Mouse (Mus musculus) hindbrain, embryonic 10.5 days (tissue): ENCODE results near the gene Tln1. TPM values are rescaled to one million over a fixed set of nuclear protein-coding genes. Genes with fewer than 3 reads are reported as not detected.

Experiments used
- DNase-seq: peaks from one replicate; pipeline ENCODE4 v3.0.0-alpha.2; 2017; ENCODE audit warnings: low spot score
- H3K27ac ChIP-seq: fragments of 300-500 bp; sonication (generic); 2 replicates; pipeline ENCODE4 v1.5.1; 2016; ENCODE audit warnings: mild to moderate bottlenecking, moderate library complexity
- H3K27me3 ChIP-seq: fragments of 300-500 bp; sonication (generic); 2 replicates; pipeline ENCODE4 v1.6.1; 2016; ENCODE audit warnings: mild to moderate bottlenecking; ENCODE audit not compliant: poor library complexity, insufficient read depth, severe bottlenecking
- H3K36me3 ChIP-seq: fragments of 300-500 bp; sonication (generic); 2 replicates; pipeline ENCODE4 v1.6.1; 2016; ENCODE audit warnings: mild to moderate bottlenecking, moderate library complexity
- H3K4me1 ChIP-seq: fragments of 300-500 bp; sonication (generic); replicated peaks from 2 replicates; pipeline ENCODE4 v1.6.1; 2016; ENCODE audit warnings: mild to moderate bottlenecking
- H3K4me3 ChIP-seq: fragments of 300-500 bp; sonication (generic); 2 replicates; pipeline ENCODE4 v1.5.1; 2016; ENCODE audit warnings: mild to moderate bottlenecking, moderate library complexity
- H3K9me3 ChIP-seq: fragments of 300-500 bp; sonication (generic); 2 replicates; pipeline ENCODE4 v1.6.1; 2016; ENCODE audit warnings: mild to moderate bottlenecking, moderate library complexity
- WGBS: fragments of 180-500 bp; shearing (Covaris S2); methylation state at CpG from one replicate; pipeline ENCODE4 v1.1.7; 2016; 5-methylcytosine and 5-hydroxymethylcytosine counted together
- polyA plus RNA-seq: library from polyadenylated mRNA; unstranded; fragments of >200 nt; fragmentation: Nextera tagmentation; extraction: Ambion mirVana; gene quantifications from 2 replicates; pipeline ENCODE4 v1.2.1, GENCODE M21; 2016

Tln1 gene
- polyA plus RNA-seq, 1 experiment from 2014 or later, result 58.9 TPM

DNA sequence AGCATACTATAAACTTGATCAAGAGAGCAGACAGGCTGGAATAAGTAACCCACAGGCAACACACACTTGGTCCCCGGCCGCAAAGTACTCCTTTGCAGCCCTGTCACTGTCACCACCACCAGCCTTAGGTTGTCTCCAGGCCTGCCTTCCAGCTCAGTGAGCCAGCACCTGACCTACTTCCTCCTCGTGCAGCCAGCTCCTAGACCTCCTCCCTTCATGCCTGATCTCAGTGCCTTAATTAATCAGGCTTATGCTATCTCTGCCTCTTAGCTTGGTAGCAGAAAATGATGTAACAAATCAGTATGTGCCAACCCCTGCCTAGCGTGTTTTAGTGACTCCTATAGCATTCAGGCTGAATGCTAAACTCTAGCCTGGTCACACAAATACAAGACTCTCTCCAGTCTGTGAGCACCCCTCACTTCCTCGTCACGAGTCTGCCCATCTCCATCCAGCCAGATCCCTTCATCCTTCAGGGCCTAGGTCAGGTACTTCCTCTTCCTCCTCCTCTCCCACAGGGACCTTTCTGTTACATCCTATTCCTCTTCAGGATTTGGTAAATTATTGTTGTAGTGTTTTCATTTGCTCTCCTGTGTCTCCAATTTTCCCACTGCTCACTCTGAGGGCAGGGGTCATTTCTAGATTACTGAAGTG is 9.0 kb upstream of the Tln1 start:
- no peak for DNase-seq
- H3K4me1 ChIP-seq, result peaks cover 18% of the 10 kb centered on the region
- H3K27ac ChIP-seq, result no peak overlapping the region
- WGBS, result 90% methylated on average over 6 of the region's 6 CpGs
- H3K27me3 ChIP-seq, result no peaks in the 10 kb centered on the region
- H3K4me3 ChIP-seq, result no peak overlapping the region
- H3K36me3 ChIP-seq, result peaks cover 82% of the 10 kb centered on the region
- no peaks in the 10 kb centered on the region for H3K9me3 ChIP-seq

DNA sequence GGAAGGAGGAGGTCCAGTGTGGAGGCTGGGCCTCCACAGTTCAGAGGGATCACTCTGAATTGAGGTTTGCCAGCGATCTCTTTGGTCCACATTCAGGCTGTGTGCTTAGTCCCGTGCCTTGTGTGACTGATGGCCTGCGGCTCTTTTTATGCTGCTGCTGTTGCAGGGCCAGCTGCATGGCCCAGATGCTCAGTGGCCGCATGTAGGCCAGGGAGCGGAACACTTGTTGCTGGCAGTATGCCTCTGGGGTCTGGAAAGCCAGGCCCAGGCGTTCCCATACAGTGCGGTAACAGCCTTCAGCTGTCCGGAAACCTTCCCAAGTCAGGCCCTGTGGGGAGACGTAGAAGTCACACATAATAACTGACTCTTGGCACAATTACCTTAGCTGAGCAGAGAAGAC is 4.6 kb upstream of the Tln1 start:
- no peak for DNase-seq
- no peaks in the 10 kb centered on the region for H3K27me3 ChIP-seq
- peaks cover 11% of the 10 kb centered on the region for H3K4me1 ChIP-seq
- H3K36me3 ChIP-seq, result peaks cover 81% of the 10 kb centered on the region
- no peak overlapping the region for H3K4me3 ChIP-seq
- H3K27ac ChIP-seq, result no peak overlapping the region
- no peaks in the 10 kb centered on the region for H3K9me3 ChIP-seq
- WGBS, result 95% methylated on average over 9 of the region's 9 CpGs

DNA sequence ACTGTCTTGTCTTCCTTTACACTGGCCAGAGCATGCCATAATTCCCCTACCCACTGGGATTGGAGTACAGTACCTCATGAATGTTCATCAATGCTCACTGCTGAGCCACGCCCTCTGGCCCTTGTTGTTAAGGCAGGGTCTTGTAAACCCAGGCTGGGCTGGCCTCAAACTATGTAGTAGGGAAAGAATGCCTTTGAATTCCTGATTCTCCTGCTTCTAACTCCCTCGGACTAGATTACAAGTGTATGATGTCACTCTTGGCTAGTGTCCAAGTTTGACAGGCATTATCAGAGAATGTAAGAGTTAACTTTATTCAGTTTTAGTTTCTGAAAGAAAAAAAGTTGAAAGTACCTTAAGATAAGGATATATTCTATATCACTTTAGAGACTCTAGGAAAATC is 1.7 kb upstream of the Tln1 start:
- no peak overlapping the region for H3K27ac ChIP-seq
- H3K4me3 ChIP-seq, result no peak overlapping the region
- no peaks in the 10 kb centered on the region for H3K9me3 ChIP-seq
- H3K36me3 ChIP-seq, result peaks cover 55% of the 10 kb centered on the region
- H3K4me1 ChIP-seq, result peaks cover 34% of the 10 kb centered on the region
- 74% methylated on average over 2 of the region's 2 CpGs for WGBS
- no peak for DNase-seq
- no peaks in the 10 kb centered on the region for H3K27me3 ChIP-seq

DNA sequence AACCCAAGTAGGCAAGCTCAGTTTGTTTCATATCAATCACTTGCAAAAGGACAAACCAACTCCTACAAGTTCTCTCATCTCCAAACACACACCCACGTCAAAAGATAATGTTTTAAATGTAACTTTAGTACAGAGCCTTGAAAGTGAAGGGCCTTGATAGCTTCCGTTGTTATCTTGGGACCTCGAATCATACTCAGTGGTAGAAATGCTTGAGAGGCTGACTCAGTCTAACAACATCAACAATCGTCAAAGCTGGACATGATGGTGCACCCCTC is 1.0 kb upstream of the Tln1 start:
- Histone ChIP-seq H3K4me3 (peak overlapping the region; percentile 87), H3K27ac (0 out of 2 replicates have a peak overlapping the region, but pooled peaks have one; percentile 40), H3K9me3 (no peaks in the 10 kb centered on the region), H3K27me3 (no peaks in the 10 kb centered on the region), H3K36me3 (peaks cover 53% of the 10 kb centered on the region), H3K4me1 (peaks cover 41% of the 10 kb centered on the region)
- 88% methylated on average over 4 of the region's 4 CpGs for WGBS
- DNase-seq, result no peak

DNA sequence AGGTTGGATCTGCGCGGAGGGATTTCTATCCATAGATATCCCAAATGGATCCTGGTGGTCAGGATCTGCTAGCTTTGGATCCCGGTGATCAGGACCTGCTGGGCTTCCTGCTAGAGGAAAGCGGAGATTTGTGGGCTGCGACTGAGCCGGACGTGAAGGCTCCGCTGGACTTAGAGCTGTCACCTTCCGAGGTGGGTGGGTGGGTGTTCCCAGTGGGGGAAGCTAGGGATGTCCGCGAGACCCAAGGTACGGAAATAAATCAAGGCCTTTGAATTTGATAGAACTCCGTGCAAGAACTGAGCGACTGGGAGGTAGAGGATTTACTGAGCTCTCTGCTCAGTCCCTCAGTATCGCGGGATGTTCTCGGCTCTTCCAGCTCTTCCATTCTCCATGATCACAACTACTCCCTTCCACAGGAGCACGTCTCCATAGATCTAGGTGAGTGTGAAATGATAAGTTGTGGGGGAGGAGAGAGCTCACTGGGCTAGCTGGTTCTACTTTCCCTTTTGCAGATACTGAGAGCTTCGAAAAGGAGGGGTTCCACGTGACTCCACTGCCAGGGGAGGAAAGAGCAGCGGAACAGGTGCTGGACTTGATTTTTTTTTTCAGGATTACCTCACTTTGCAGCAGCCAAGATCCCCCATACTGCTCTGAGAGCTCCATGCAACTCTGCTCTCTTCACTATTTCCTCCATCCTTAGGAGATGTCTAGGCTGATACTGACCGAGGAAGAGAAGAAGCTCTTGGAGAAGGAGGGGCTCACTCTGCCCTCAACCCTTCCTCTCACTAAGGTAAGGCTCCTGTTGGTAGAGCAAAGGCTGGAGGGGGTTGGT is 494 bp upstream of the Tln1 start:
- Histone ChIP-seq H3K36me3 (peaks cover 47% of the 10 kb centered on the region), H3K9me3 (no peaks in the 10 kb centered on the region), H3K27me3 (no peaks in the 10 kb centered on the region), H3K4me3 (peak overlapping the region; percentile 87), H3K27ac (peak overlapping the region; percentile 96), H3K4me1 (peaks cover 47% of the 10 kb centered on the region)
- DNase-seq, result no peak
- 8% methylated on average over 22 of the region's 22 CpGs for WGBS

DNA sequence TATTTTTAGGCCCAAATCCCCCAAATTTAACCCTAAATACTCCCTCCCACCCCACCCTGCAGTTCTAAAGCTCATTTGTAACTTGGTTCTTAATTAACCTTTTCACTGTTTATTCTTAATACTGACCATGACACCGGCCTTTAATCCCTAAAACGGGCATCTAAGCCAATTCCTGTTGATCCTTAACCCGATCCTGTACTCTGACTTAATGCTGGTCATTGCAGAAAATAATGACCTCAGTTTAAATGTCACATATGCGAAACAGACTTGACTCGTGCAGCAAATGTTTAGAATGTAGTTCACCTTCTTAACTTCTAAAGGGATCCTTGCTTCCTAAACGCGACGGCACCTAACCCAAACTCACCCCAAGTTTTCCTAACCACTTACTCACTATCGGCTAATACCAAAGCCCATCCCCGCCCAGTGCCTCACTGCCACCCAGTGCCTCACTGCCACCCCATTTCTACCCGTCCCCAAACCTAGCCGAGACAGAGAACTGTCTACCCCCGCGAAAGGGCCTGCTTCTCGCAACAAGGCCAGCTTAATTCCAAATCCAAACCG is 975 bp downstream of the Tln1 start:
- Histone ChIP-seq H3K9me3 (no peaks in the 10 kb centered on the region), H3K27me3 (no peaks in the 10 kb centered on the region), H3K4me1 (peaks cover 60% of the 10 kb centered on the region), H3K36me3 (peaks cover 41% of the 10 kb centered on the region), H3K4me3 (peak overlapping the region; percentile 87), H3K27ac (peak overlapping the region; percentile 96)
- no peak for DNase-seq
- WGBS, result 5% methylated on average over 16 of the region's 16 CpGs

DNA sequence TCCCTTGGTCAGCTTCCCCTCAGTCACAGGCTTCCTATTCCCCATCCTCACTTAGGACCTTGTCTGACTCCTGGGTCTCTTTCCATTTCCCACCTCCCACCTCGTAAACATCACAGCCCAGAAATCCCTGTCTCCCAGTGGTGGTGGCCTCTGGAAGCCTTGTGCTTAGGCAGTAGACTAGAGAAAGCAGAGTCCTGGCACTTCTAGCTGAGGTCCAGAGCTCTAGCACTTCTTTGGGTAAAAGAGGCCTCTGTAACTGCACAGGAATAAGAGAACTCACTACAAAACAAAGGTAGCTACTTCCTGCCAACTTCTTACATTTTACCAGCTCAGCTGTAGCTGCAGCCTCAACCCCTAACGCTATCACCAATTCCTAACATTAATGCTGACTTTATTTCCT is 1.5 kb downstream of the Tln1 start:
- 48% methylated on average over 2 of the region's 2 CpGs for WGBS

DNA sequence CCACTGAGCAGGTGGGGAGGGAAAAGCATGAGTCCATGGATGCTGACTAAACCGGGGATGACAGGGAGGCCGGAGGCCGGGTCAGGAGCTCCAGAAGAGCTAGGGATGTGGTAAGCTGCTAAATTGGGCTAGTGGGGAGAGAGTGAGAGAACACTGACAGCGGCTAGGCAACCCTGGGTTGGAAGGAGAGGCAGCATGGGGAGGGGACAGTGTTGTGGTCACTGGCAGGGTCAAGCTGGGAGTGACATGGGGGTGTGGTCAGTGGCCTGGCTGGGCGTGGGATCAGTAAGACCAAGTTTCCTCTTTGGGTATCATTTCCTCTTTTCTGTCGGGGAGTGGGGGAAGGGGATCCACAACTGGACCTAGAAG is 2.3 kb downstream of the Tln1 start:
- DNase-seq, result no peak
- Histone ChIP-seq H3K27me3 (no peaks in the 10 kb centered on the region), H3K4me1 (peaks cover 60% of the 10 kb centered on the region), H3K36me3 (peaks cover 41% of the 10 kb centered on the region), H3K27ac (no peak overlapping the region; the same call in 1 of the 2 replicates), H3K4me3 (peak overlapping the region; percentile 87), H3K9me3 (no peaks in the 10 kb centered on the region)
- WGBS, result 38% methylated on average over 6 of the region's 6 CpGs

More for the DNA sequence above, 1.5 kb downstream of the Tln1 start:
- Histone ChIP-seq H3K36me3 (peaks cover 41% of the 10 kb centered on the region), H3K27me3 (no peaks in the 10 kb centered on the region), H3K9me3 (no peaks in the 10 kb centered on the region), H3K27ac (peak overlapping the region; percentile 96), H3K4me3 (peak overlapping the region; percentile 87), H3K4me1 (peaks cover 60% of the 10 kb centered on the region)
- no peak for DNase-seq

DNA sequence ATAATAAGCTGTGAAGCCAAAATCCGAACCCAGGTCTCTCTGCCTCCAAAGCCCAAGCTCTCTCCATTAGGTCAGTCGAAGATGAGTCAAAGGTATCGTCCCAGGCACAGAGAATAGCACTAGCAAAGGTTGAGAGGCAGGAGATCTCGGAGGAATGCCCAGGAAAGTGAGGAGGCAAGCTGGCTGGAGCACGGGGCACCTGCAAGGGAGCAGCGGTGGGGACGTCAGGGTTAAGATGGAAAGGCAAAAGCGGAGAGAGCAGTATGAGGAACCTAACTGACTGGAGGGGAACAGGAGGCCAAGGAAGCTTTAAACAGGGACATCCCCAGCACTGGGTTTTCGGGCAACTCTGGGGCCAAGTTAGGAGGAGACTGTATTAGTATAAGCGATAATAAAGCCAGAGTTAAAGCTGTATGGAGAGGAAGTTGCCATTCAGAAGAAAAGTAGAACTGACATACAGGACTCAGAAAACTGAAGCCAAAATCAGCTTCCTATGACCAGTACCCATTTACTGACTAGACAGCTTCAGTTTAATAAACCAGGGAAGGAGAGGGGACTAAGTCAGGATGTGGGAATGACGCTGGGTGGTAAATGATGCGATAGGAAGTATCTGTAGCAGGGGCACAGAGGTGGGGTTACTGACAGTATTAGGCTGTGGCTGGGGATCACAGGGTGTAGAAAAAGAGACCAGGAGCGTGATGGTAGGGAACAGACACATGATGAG is 2.8 kb downstream of the Tln1 start:
- Histone ChIP-seq H3K27ac (peak overlapping the region; percentile 17), H3K4me1 (peaks cover 60% of the 10 kb centered on the region), H3K36me3 (peaks cover 41% of the 10 kb centered on the region), H3K27me3 (no peaks in the 10 kb centered on the region), H3K9me3 (no peaks in the 10 kb centered on the region), H3K4me3 (peak overlapping the region; percentile 87)
- no peak for DNase-seq
- 80% methylated on average over 13 of the region's 13 CpGs for WGBS

DNA sequence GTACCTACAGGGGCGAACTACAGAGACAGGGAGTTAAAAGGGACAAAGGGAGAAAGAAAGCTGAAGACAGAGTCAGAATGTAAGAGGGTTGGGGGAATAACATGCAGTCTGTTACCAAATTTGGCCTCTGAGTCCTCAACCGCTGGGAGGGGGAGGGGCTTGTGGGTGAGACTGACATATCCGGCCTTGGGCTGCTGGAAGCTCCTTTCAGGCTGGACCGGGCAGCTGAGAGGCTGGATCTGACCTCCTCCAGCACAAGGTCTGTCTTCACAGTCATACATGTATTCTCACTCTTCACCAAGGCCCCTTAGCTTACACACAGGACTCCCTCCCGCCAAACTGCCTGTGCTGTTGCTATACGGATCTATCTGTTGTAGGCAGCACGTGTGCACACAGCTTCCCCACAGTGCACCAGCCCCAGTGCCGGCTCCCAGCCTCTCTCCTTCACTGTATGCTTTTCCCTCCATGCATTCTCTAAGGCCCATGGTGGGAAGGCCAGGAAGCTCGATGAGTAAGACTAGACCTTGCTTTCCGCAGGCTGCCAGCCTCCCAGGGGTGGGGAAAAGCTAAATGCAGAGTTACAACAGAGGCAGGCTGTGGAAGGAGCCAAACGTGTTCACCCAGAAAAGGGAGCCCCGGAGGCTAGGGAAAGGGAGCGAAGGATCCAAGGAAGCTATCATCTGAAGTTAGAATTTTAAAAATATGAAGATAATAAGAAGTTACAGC is 3.7 kb downstream of the Tln1 start:
- DNase-seq, result peak; percentile 76
- Histone ChIP-seq H3K27ac (peak overlapping the region; percentile 77), H3K9me3 (no peaks in the 10 kb centered on the region), H3K27me3 (no peaks in the 10 kb centered on the region), H3K4me3 (peak overlapping the region; percentile 87), H3K36me3 (peaks cover 44% of the 10 kb centered on the region), H3K4me1 (peaks cover 60% of the 10 kb centered on the region)
- 21% methylated on average over 13 of the region's 13 CpGs for WGBS

DNA sequence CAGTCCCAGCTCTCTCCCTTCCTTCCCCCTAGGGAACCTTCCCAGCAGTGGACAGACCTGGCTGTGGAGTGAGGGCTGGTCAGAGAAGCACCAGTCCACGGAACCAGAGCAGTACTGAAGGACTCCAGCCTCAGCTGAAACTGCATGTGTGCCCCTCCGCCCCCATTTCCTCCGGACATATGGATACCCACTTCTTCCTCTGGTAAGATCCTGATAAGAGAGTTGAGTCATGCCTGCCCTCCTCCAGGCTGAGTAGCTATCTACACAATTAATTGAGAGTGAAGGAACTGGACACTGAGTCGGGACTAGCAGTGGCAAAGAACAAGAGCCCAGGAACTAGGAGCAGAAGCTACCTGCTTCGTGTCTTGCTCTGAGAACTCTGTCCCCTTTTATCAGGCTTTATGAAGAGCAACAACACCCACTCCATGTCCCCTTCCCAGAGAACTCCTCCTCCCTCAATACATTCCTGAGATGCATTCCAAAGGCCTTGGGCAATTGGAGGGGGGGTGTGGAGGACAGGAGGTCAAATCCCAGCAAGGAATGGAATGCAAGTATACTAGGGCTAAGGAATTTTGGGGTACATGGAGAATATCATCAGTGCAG is 4.4 kb downstream of the Tln1 start:
- peaks cover 54% of the 10 kb centered on the region for H3K4me1 ChIP-seq
- H3K9me3 ChIP-seq, result no peaks in the 10 kb centered on the region
- 38% methylated on average over 5 of the region's 5 CpGs for WGBS
- peak overlapping the region; percentile 87 for H3K4me3 ChIP-seq
- H3K27ac ChIP-seq, result peak overlapping the region; percentile 77
- H3K27me3 ChIP-seq, result no peaks in the 10 kb centered on the region
- H3K36me3 ChIP-seq, result peaks cover 50% of the 10 kb centered on the region
- DNase-seq, result no peak

DNA sequence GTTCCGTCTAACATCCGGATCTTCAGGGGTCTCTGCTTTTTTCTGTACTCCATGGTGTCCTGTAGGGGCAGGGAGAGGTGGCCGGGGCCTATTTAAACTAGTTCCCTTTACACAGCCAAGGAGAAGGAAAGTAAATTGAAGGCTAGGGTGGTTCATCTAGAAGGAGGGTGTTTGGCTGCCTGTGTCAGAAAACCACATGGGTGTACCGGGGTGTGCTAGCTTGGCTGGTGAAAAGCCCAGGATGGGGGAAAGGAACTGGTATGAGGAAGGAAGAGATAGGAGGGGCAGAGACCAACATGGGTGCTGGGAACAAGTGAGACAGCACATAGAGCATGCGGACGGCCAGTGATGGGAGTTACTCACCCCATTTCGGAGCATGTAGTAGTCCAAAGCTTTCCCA is 6.6 kb downstream of the Tln1 start:
- Histone ChIP-seq H3K27me3 (no peaks in the 10 kb centered on the region), H3K36me3 (peaks cover 72% of the 10 kb centered on the region), H3K27ac (no peak overlapping the region), H3K9me3 (peaks cover 6% of the 10 kb centered on the region; the same call in 1 of the 2 replicates), H3K4me1 (peaks cover 43% of the 10 kb centered on the region), H3K4me3 (no peak overlapping the region)
- DNase-seq, result no peak
- over 99% methylated on average over 7 of the region's 7 CpGs for WGBS
